Mouse (Mus musculus) lung, embryonic 15.5 days (tissue): ENCODE data around the gene Cd300c2. TPM values are rescaled to one million over a fixed set of nuclear protein-coding genes. Genes with fewer than 3 reads are reported as not detected.
"Not testable (repeated sequence)": the region's sequence is repeated elsewhere in the genome, so short reads cannot be mapped to it uniquely, and the experiment has no call there.

ENCODE experiments used
- ATAC-seq: fragments of 200-750 bp; cut with Nextera tagmentation; 2 replicates; pipeline ENCODE4 v1.8.0; 2017; ENCODE audit warnings: moderate number of reproducible peaks, borderline replicate concordance; ENCODE audit not compliant: low FRiP score, low TSS enrichment; ENCODE audit errors: extremely low read depth
- H3K27ac ChIP-seq: fragments of 300-500 bp; sonication (generic); 2 replicates; pipeline ENCODE4 v1.5.1; 2015; ENCODE audit warnings: moderate library complexity, mild to moderate bottlenecking, inconsistent platforms
- H3K27me3 ChIP-seq: fragments of 300-500 bp; sonication (generic); 2 replicates; pipeline ENCODE4 v1.6.1; 2015; ENCODE audit warnings: inconsistent platforms
- H3K36me3 ChIP-seq: fragments of 300-500 bp; sonication (generic); 2 replicates; pipeline ENCODE4 v1.6.1; 2015; ENCODE audit warnings: inconsistent platforms
- H3K4me1 ChIP-seq: fragments of 300-500 bp; sonication (generic); 2 replicates; pipeline ENCODE4 v1.6.1; 2015; ENCODE audit warnings: inconsistent platforms
- H3K4me2 ChIP-seq: fragments of 300-500 bp; sonication (generic); 2 replicates; pipeline ENCODE4 v1.6.1; 2015; ENCODE audit warnings: inconsistent platforms, mild to moderate bottlenecking, moderate library complexity
- H3K4me3 ChIP-seq: fragments of 300-500 bp; sonication (generic); 2 replicates; pipeline ENCODE4 v1.5.1; 2015; ENCODE audit warnings: mild to moderate bottlenecking, inconsistent platforms
- H3K9ac ChIP-seq: fragments of 300-500 bp; sonication (generic); 2 replicates; pipeline ENCODE4 v1.6.1; 2015; ENCODE audit warnings: inconsistent platforms
- H3K9me3 ChIP-seq: fragments of 300-500 bp; sonication (generic); 2 replicates; pipeline ENCODE4 v1.6.1; 2016; ENCODE audit warnings: inconsistent platforms
- WGBS: fragments of 180-500 bp; shearing (Covaris S2); methylation state at CpG from one replicate; pipeline ENCODE4 v1.1.7; 2015; 5-methylcytosine and 5-hydroxymethylcytosine counted together
- polyA plus RNA-seq: library from polyadenylated mRNA; unstranded; fragments of >200 nt; fragmentation: Nextera tagmentation; extraction: Ambion mirVana; gene quantifications from 2 replicates; pipeline ENCODE4 v1.2.1, GENCODE M21; 2015

Gene Cd300c2
- 2.8 and 2.9 TPM in 2 replicates for polyA plus RNA-seq

GRCm38 (mm10) chr11:115001474-115002040, at the start of gene Cd300c2:
Gene Cd300c2, minus strand, starts transcription at chr11:115001880.
- 64% methylated on average over 7 of the region's 7 CpGs for WGBS
- Histone ChIP-seq H3K27ac (no peak within 1 kb of the TSS), H3K4me3 (no peak within 1 kb of the TSS), H3K4me1 (no peaks in the 10 kb centered on the region), H3K36me3 (no peaks in the 10 kb centered on the region), H3K9ac (no peak within 1 kb of the TSS), H3K27me3 (no peaks in the 10 kb centered on the region), H3K4me2 (no peak within 1 kb of the TSS), H3K9me3 (no peaks in the 10 kb centered on the region)
- no peak for ATAC-seq

- H3K27ac ChIP-seq, result no peak overlapping the region
- no peak overlapping the region for H3K4me3 ChIP-seq
- H3K36me3 ChIP-seq, result no peaks in the 10 kb centered on the region
- no peak for ATAC-seq
- no peaks in the 10 kb centered on the region for H3K27me3 ChIP-seq
- no peak overlapping the region for H3K4me2 ChIP-seq
- no peak overlapping the region for H3K9ac ChIP-seq
- H3K4me1 ChIP-seq, result no peaks in the 10 kb centered on the region
- H3K9me3 ChIP-seq, result no peaks in the 10 kb centered on the region
- WGBS, result 32% methylated on average over 3 of the region's 3 CpGs
Measured at GRCm38 (mm10) chr11:115049282-115049895, 47.7 kb upstream of the Cd300c2 start.

DNA sequence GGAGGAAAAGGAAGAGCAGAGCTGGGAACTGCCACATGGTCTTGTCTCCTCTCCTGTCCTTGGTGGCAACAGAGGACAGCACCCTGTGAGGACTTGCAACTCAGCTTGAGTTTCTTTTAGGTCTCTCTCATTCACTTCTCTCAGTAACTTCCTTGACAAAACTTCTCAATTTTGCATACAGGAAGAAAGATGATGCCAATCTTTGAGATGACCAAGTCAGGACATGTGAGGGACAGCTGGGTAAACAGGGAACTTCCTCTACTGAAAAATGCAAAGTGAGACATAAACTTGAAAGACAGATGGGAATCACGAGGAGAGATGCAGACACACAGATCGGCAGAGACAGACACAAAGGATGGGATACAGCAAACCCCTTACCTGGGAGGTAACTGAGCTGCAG, 46.6 kb upstream of the Cd300c2 start, which contains the start of gene Cd300ld3:
Gene Cd300ld3, minus strand, starts transcription at position 151 of the 400 bp plus-strand sequence.
- H3K4me1 ChIP-seq, result no peaks in the 10 kb centered on the region
- 71% methylated on average over 2 of the region's 2 CpGs for WGBS
- H3K27ac ChIP-seq, result no peak within 1 kb of the TSS
- no peak for ATAC-seq
- H3K36me3 ChIP-seq, result no peaks in the 10 kb centered on the region
- H3K4me2 ChIP-seq, result no peak within 1 kb of the TSS
- H3K9ac ChIP-seq, result no peak within 1 kb of the TSS
- H3K27me3 ChIP-seq, result no peaks in the 10 kb centered on the region
- no peaks in the 10 kb centered on the region for H3K9me3 ChIP-seq
- H3K4me3 ChIP-seq, result no peak within 1 kb of the TSS

- no CpG with 5 or more reads among the region's 6 CpGs for WGBS
- H3K4me3 ChIP-seq, ATAC-seq: not testable (repeated sequence)
Measured at GRCm38 (mm10) chr11:115037669-115038068, 36.0 kb upstream of the Cd300c2 start, which contains the start of gene Cd300ld5. Gene Cd300ld5, minus strand, starts transcription at chr11:115037769.

GRCm38 (mm10) chr11:115026912-115027311, 25.2 kb upstream of the Cd300c2 start, which contains the start of gene Cd300ld4:
Gene Cd300ld4, minus strand, starts transcription at chr11:115027012.
- H3K4me2 ChIP-seq, H3K9me3 ChIP-seq, H3K9ac ChIP-seq, H3K36me3 ChIP-seq, H3K4me3 ChIP-seq, H3K27ac ChIP-seq, H3K4me1 ChIP-seq, H3K27me3 ChIP-seq, ATAC-seq: not testable (repeated sequence)
- no CpG with 5 or more reads among the region's 6 CpGs for WGBS

More at GRCm38 (mm10) chr11:115037669-115038068, 36.0 kb upstream of the Cd300c2 start, which contains the start of gene Cd300ld5:
- not testable (repeated sequence) for H3K9ac ChIP-seq, H3K4me1 ChIP-seq, H3K4me2 ChIP-seq, H3K27me3 ChIP-seq, H3K9me3 ChIP-seq, H3K36me3 ChIP-seq, H3K27ac ChIP-seq

DNA sequence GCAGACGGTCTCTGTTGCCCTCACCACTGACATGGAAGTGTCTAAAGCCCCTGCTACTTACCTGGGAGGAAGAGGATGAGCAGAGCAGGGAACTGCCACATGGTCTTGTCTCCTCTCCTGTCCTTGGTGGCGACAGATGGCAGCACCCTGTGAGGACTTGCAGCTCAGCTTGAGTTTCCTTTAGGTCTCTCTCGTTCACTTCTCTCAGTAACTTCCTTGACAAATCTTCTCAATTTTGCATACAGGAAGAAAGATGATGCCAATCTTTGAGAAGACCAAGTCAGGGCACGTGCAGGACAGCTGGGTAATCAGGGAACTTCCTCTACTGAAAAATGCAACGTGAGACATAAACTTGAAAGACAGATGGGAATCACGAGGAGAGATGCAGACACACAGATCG, 14.4 kb upstream of the Cd300c2 start, which contains the start of gene Cd300ld2:
Gene Cd300ld2, minus strand, starts transcription at position 101 of the 400 bp plus-strand sequence.
- H3K27me3 ChIP-seq, H3K4me2 ChIP-seq, H3K9ac ChIP-seq, H3K4me1 ChIP-seq, H3K27ac ChIP-seq, H3K4me3 ChIP-seq, ATAC-seq, H3K9me3 ChIP-seq, H3K36me3 ChIP-seq: not testable (repeated sequence)
- WGBS, result no CpG with 5 or more reads among the region's 7 CpGs

DNA sequence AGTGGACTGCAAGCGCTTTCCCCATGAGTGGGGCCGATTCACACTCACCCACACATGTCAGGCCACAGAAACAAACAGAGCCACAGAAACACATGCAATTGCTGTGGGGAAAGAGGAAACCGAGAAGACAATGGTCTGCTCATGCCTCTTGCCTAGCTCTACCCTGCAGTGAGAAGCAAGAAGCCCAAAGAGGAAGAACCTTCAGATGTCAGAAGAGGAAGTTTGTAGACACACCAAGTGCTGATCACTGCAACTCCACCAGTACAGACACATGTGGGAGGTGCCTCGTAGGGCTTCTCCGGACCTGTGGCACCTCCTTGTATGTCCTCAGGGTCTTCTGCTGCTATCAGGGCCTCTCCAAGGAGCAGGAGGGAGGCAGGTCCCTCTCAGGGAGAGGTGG, 2.4 kb upstream of the Cd300c2 start:
- no peaks in the 10 kb centered on the region for H3K36me3 ChIP-seq
- H3K27me3 ChIP-seq, result no peaks in the 10 kb centered on the region
- 73% methylated on average over 5 of the region's 5 CpGs for WGBS
- no peak overlapping the region for H3K4me2 ChIP-seq
- H3K4me1 ChIP-seq, result no peaks in the 10 kb centered on the region
- no peak for ATAC-seq
- H3K4me3 ChIP-seq, result no peak overlapping the region
- no peak overlapping the region for H3K27ac ChIP-seq
- no peak overlapping the region for H3K9ac ChIP-seq
- no peaks in the 10 kb centered on the region for H3K9me3 ChIP-seq

DNA sequence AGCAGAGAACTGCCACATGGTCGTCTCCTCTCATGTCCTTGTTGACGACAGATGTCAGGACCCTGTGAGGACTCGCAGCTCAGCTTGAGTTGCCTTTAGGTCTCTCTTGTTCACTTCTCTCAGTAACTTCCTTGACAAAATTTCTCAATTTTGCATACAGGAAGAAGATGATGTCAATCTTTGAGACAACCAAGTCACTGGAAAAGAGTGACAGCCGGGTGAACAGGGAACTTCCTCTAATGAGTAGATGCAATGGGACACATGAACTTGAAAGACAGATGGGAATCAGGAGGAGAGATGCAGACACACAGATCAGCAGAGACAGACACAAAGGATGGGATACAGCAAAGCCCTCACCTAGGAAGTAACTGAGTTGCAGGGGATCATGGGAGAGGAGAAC, 11.9 kb downstream of the Cd300c2 start, which contains the start of gene Cd300ld:
Gene Cd300ld, minus strand, starts transcription at position 130 of the 400 bp plus-strand sequence.
- H3K9ac ChIP-seq, result no peak within 1 kb of the TSS
- H3K9me3 ChIP-seq, result no peaks in the 10 kb centered on the region
- ATAC-seq, result no peak
- H3K4me1 ChIP-seq, result no peaks in the 10 kb centered on the region
- 55% methylated on average over 4 of the region's 4 CpGs for WGBS
- no peaks in the 10 kb centered on the region for H3K27me3 ChIP-seq
- no peak within 1 kb of the TSS for H3K27ac ChIP-seq
- no peak within 1 kb of the TSS for H3K4me3 ChIP-seq
- no peaks in the 10 kb centered on the region for H3K36me3 ChIP-seq
- no peak within 1 kb of the TSS for H3K4me2 ChIP-seq

GRCm38 (mm10) chr11:114981866-114982265, 19.8 kb downstream of the Cd300c2 start:
- H3K4me1 ChIP-seq, result no peaks in the 10 kb centered on the region
- H3K36me3 ChIP-seq, result no peaks in the 10 kb centered on the region
- WGBS, result 56% methylated on average over 4 of the region's 4 CpGs
- no peak overlapping the region for H3K4me2 ChIP-seq
- peaks cover 3% of the 10 kb centered on the region; the same call in 1 of the 2 replicates for H3K9me3 ChIP-seq
- no peak for ATAC-seq
- H3K9ac ChIP-seq, result no peak overlapping the region
- no peak overlapping the region for H3K4me3 ChIP-seq
- no peaks in the 10 kb centered on the region for H3K27me3 ChIP-seq
- H3K27ac ChIP-seq, result no peak overlapping the region

DNA sequence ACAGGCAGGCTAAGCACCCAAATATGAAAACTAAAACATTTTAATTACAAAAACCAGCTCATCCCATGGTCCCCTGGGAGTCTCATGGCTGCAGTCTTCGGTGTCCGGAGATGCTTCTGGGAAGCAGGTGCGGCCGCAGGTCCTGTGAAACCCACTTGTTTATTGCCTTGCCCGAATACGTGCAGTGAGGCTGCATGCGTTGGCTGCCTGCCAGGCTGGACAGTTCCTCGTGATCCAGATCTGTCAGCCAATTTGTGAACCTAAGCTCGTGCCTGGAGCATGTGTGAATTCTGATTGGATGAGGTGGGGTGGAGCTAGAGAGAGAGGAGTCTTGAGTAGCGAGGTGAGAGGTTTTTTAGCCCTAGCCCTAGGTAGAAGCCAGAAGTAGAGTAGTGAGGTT, 29.0 kb downstream of the Cd300c2 start:
- Histone ChIP-seq H3K9me3 (0 out of 2 replicates have a peak, but pooled peaks cover 10% of the 10 kb centered on the region), H3K27me3 (no peaks in the 10 kb centered on the region), H3K4me1 (no peaks in the 10 kb centered on the region), H3K36me3 (no peaks in the 10 kb centered on the region), H3K27ac (no peak overlapping the region), H3K4me3 (no peak overlapping the region), H3K9ac (no peak overlapping the region), H3K4me2 (no peak overlapping the region)
- 72% methylated on average over 10 of the region's 10 CpGs for WGBS
- ATAC-seq, result no peak

- no peak within 1 kb of the TSS for H3K4me3 ChIP-seq
- ATAC-seq, result no peak
- no peaks in the 10 kb centered on the region for H3K9me3 ChIP-seq
- no peaks in the 10 kb centered on the region for H3K4me1 ChIP-seq
- no peak within 1 kb of the TSS for H3K4me2 ChIP-seq
- H3K27me3 ChIP-seq, result no peaks in the 10 kb centered on the region
- no peak within 1 kb of the TSS for H3K9ac ChIP-seq
- no peak within 1 kb of the TSS for H3K27ac ChIP-seq
- no peaks in the 10 kb centered on the region for H3K36me3 ChIP-seq
- WGBS, result 78% methylated on average over 9 of the region's 9 CpGs
Measured at GRCm38 (mm10) chr11:114968752-114969207, 32.9 kb downstream of the Cd300c2 start, which contains the start of gene Cd300c. Gene Cd300c, minus strand, starts transcription at chr11:114969157.

- Histone ChIP-seq H3K4me2 (no peak overlapping the region), H3K36me3 (no peaks in the 10 kb centered on the region), H3K4me3 (no peak overlapping the region), H3K9ac (no peak overlapping the region), H3K4me1 (no peaks in the 10 kb centered on the region), H3K27me3 (no peaks in the 10 kb centered on the region), H3K9me3 (no peaks in the 10 kb centered on the region), H3K27ac (no peak overlapping the region)
- 28% methylated on average over 3 of the region's 3 CpGs for WGBS
- ATAC-seq, result no peak
Measured at GRCm38 (mm10) chr11:114965182-114965828, 36.4 kb downstream of the Cd300c2 start.
